Mouse (Mus musculus) neural tube, embryonic 11.5 days (tissue): Measurements from ENCODE around the gene Myo5a. TPM values are rescaled to one million over a fixed set of nuclear protein-coding genes. Genes with fewer than 3 reads are reported as not detected.
A peak's percentile ranks its signal among the peaks of the same experiment; 100 is the strongest.

Experiments used
- ATAC-seq: fragments of 200-750 bp; cut with Nextera tagmentation; 2 replicates; pipeline ENCODE4 v1.8.0; 2017; ENCODE audit warnings: moderate number of reproducible peaks, mild to moderate bottlenecking, moderate TSS enrichment, moderate library complexity; ENCODE audit not compliant: insufficient read depth, low FRiP score, low TSS enrichment
- DNase-seq: peaks from one replicate; pipeline ENCODE4 v3.0.0-alpha.2; 2015; ENCODE audit warnings: low spot score
- H3K27ac ChIP-seq: fragments of 300-500 bp; sonication (generic); 2 replicates; pipeline ENCODE4 v1.5.1; 2014; ENCODE audit warnings: low read depth, mild to moderate bottlenecking, low read length
- H3K27me3 ChIP-seq: fragments of 300-500 bp; sonication (generic); 2 replicates; pipeline ENCODE4 v1.6.1; 2014; ENCODE audit warnings: mild to moderate bottlenecking, low read length, mixed read lengths; ENCODE audit not compliant: control insufficient read depth, insufficient read depth
- H3K36me3 ChIP-seq: fragments of 300-500 bp; sonication (generic); 2 replicates; pipeline ENCODE4 v1.6.1; 2014; ENCODE audit warnings: mild to moderate bottlenecking, low read length, moderate library complexity, mixed read lengths; ENCODE audit not compliant: control insufficient read depth, insufficient read depth
- H3K4me1 ChIP-seq: fragments of 300-500 bp; sonication (generic); 2 replicates; pipeline ENCODE4 v1.6.1; 2014; ENCODE audit warnings: low read length, mixed read lengths; ENCODE audit not compliant: control insufficient read depth, insufficient read depth
- H3K4me2 ChIP-seq: fragments of 300-500 bp; sonication (generic); 2 replicates; pipeline ENCODE4 v1.6.1; 2014; ENCODE audit warnings: low read depth, mild to moderate bottlenecking, moderate library complexity
- H3K4me3 ChIP-seq: fragments of 300-500 bp; sonication (generic); 2 replicates; pipeline ENCODE4 v1.5.1; 2014; ENCODE audit warnings: low read depth, low read length
- H3K9ac ChIP-seq: fragments of 300-500 bp; sonication (generic); 2 replicates; pipeline ENCODE4 v1.6.1; 2014; ENCODE audit warnings: mild to moderate bottlenecking, low read length
- H3K9me3 ChIP-seq: fragments of 300-500 bp; sonication (generic); 2 replicates; pipeline ENCODE4 v1.6.1; 2016; ENCODE audit warnings: low read length; ENCODE audit not compliant: control insufficient read depth
- WGBS: fragments of 180-500 bp; shearing (Covaris S2); extraction: QIAGEN DNeasy Blood & Tissue Kit; methylation state at CpG from one replicate; pipeline ENCODE4 v1.1.7; 2014; 5-methylcytosine and 5-hydroxymethylcytosine counted together
- polyA plus RNA-seq: library from polyadenylated mRNA; unstranded; fragments of >200 nt; fragmentation: Nextera tagmentation; extraction: Ambion mirVana; gene quantifications from 2 replicates; pipeline ENCODE4 v1.2.1, GENCODE M21; 2014

Gene Myo5a
- 29.4 and 35.3 TPM in 2 replicates for polyA plus RNA-seq

- Histone ChIP-seq H3K4me2 (peak within 1 kb of the TSS; percentile 74), H3K27me3 (no peaks in the 10 kb centered on the region), H3K4me1 (no peaks in the 10 kb centered on the region), H3K4me3 (peak within 1 kb of the TSS; percentile 86), H3K9ac (peak within 1 kb of the TSS; percentile 96), H3K36me3 (no peaks in the 10 kb centered on the region), H3K9me3 (no peaks in the 10 kb centered on the region), H3K27ac (peak within 1 kb of the TSS; percentile 96)
- DNase-seq (peak; percentile 13), ATAC-seq (peak; percentile 18; the same call in 1 of the 2 replicates)
- 20% methylated on average over 23 of the region's 23 CpGs for WGBS
These were observed at the start of gene Myo5a for GRCm38 (mm10) chr9:75070457-75071028. TSS of gene Myo5a (plus strand) at chr9:75071015.

GRCm38 (mm10) chr9:75022546-75022945 lies 48.3 kb upstream of the Myo5a start:
- Histone ChIP-seq H3K9me3 (no peaks in the 10 kb centered on the region), H3K36me3 (no peaks in the 10 kb centered on the region; the same call in 1 of the 2 replicates), H3K4me3 (no peak overlapping the region), H3K27ac (no peak overlapping the region), H3K9ac (no peak overlapping the region), H3K27me3 (no peaks in the 10 kb centered on the region), H3K4me1 (no peaks in the 10 kb centered on the region), H3K4me2 (no peak overlapping the region)
- DNase-seq (no peak), ATAC-seq (no peak)
- 89% methylated on average over 7 of the region's 7 CpGs for WGBS

- Histone ChIP-seq H3K27me3 (no peaks in the 10 kb centered on the region), H3K9me3 (no peaks in the 10 kb centered on the region), H3K27ac (no peak overlapping the region), H3K4me2 (no peak overlapping the region), H3K9ac (no peak overlapping the region), H3K4me1 (no peaks in the 10 kb centered on the region), H3K4me3 (no peak overlapping the region), H3K36me3 (no peaks in the 10 kb centered on the region; the same call in 1 of the 2 replicates)
- WGBS = 59% methylated on average over 5 of the region's 5 CpGs
- DNase-seq (no peak), ATAC-seq (no peak)
These were observed 47.5 kb upstream of the Myo5a start for GRCm38 (mm10) chr9:75023150-75023894.

GRCm38 (mm10) chr9:75024089-75024488 lies 46.7 kb upstream of the Myo5a start:
- Histone ChIP-seq H3K27me3 (no peaks in the 10 kb centered on the region), H3K4me2 (no peak overlapping the region), H3K36me3 (no peaks in the 10 kb centered on the region; the same call in 1 of the 2 replicates), H3K9me3 (no peaks in the 10 kb centered on the region), H3K9ac (no peak overlapping the region), H3K27ac (no peak overlapping the region), H3K4me1 (no peaks in the 10 kb centered on the region), H3K4me3 (no peak overlapping the region)
- ATAC-seq = no peak
- peak; percentile 23 for DNase-seq
- WGBS = 62% methylated on average over 7 of the region's 7 CpGs

GRCm38 (mm10) chr9:75025689-75026088 lies 45.1 kb upstream of the Myo5a start:
- DNase-seq (no peak), ATAC-seq (no peak)
- H3K4me1 ChIP-seq = no peaks in the 10 kb centered on the region
- no peaks in the 10 kb centered on the region for H3K27me3 ChIP-seq
- H3K27ac ChIP-seq = no peak overlapping the region
- no peaks in the 10 kb centered on the region; the same call in 1 of the 2 replicates for H3K36me3 ChIP-seq
- H3K4me2 ChIP-seq = no peak overlapping the region
- H3K4me3 ChIP-seq = no peak overlapping the region
- WGBS = 73% methylated on average over 6 of the region's 6 CpGs
- no peak overlapping the region for H3K9ac ChIP-seq
- no peaks in the 10 kb centered on the region for H3K9me3 ChIP-seq

- H3K27ac ChIP-seq = no peak overlapping the region
- WGBS = 90% methylated on average over 1 of the region's 1 CpGs
- H3K9me3 ChIP-seq = no peaks in the 10 kb centered on the region
- no peak overlapping the region for H3K4me3 ChIP-seq
- no peak overlapping the region for H3K9ac ChIP-seq
- no peaks in the 10 kb centered on the region for H3K36me3 ChIP-seq
- H3K4me2 ChIP-seq = no peak overlapping the region
- H3K4me1 ChIP-seq = no peaks in the 10 kb centered on the region
- DNase-seq (no peak), ATAC-seq (no peak)
- H3K27me3 ChIP-seq = no peaks in the 10 kb centered on the region
These were observed 38.4 kb upstream of the Myo5a start for GRCm38 (mm10) chr9:75032408-75032807.

GRCm38 (mm10) chr9:75033141-75033540 lies 37.7 kb upstream of the Myo5a start:
- H3K4me3 ChIP-seq = no peak overlapping the region
- DNase-seq (no peak), ATAC-seq (no peak)
- H3K9me3 ChIP-seq = no peaks in the 10 kb centered on the region
- H3K27me3 ChIP-seq = no peaks in the 10 kb centered on the region
- no peak overlapping the region for H3K4me2 ChIP-seq
- H3K27ac ChIP-seq = no peak overlapping the region
- WGBS = 64% methylated on average over 7 of the region's 7 CpGs
- H3K9ac ChIP-seq = no peak overlapping the region
- H3K36me3 ChIP-seq = no peaks in the 10 kb centered on the region
- no peaks in the 10 kb centered on the region for H3K4me1 ChIP-seq

- Histone ChIP-seq H3K27me3 (no peaks in the 10 kb centered on the region), H3K4me1 (peaks cover 7% of the 10 kb centered on the region; the same call in 1 of the 2 replicates), H3K4me3 (no peak overlapping the region), H3K9me3 (no peaks in the 10 kb centered on the region), H3K27ac (no peak overlapping the region), H3K4me2 (no peak overlapping the region), H3K36me3 (no peaks in the 10 kb centered on the region), H3K9ac (no peak overlapping the region)
- WGBS = 33% methylated on average over 1 of the region's 1 CpGs
- ATAC-seq (no peak), DNase-seq (no peak)
These were observed 36.1 kb upstream of the Myo5a start for GRCm38 (mm10) chr9:75034691-75035090.

GRCm38 (mm10) chr9:75035944-75036343 lies 34.9 kb upstream of the Myo5a start:
- Histone ChIP-seq H3K4me1 (peaks cover 7% of the 10 kb centered on the region; the same call in 1 of the 2 replicates), H3K9ac (no peak overlapping the region), H3K27me3 (no peaks in the 10 kb centered on the region), H3K4me2 (no peak overlapping the region), H3K4me3 (no peak overlapping the region), H3K9me3 (no peaks in the 10 kb centered on the region), H3K27ac (no peak overlapping the region), H3K36me3 (no peaks in the 10 kb centered on the region)
- 77% methylated on average over 4 of the region's 4 CpGs for WGBS
- no peak for DNase-seq
- ATAC-seq = no peak
